Mouse (Mus musculus): ENCODE results near the gene Tmem102. TPM values are rescaled to one million over a fixed set of nuclear protein-coding genes. Genes with fewer than 3 reads are reported as not detected.

Gene Tmem102
- polyA plus RNA-seq, 1 experiment from 2014 or later, result 0.82 TPM

GRCm38 (mm10) chr11:69760160-69760900 is 45.1 kb downstream of the Tmem102 start:
- H3K4me3 ChIP-seq (replicated peaks; ENCODE audit: low read depth, low read length), result peak overlapping the region; percentile 54; the same call in 1 of the 2 replicates
- DNase-seq (peak; percentile 17), ATAC-seq (ENCODE audit: low FRiP score, low TSS enrichment) (no peak)
- H3K9me3 ChIP-seq (ENCODE audit: control insufficient read depth, low read length), result no peaks in the 10 kb centered on the region
- 74% methylated on average over 14 of the region's 14 CpGs for whole genome bisulfite sequencing
- H3K4me2 ChIP-seq (ENCODE audit: low read length), result peak overlapping the region; percentile 82
- no peaks in the 10 kb centered on the region for H3K36me3 ChIP-seq (ENCODE audit: control insufficient read depth, insufficient read depth, low read length)
- H3K27me3 ChIP-seq (ENCODE audit: control insufficient read depth, insufficient read depth, low read length), result no peaks in the 10 kb centered on the region
- peak overlapping the region; percentile 99 for H3K27ac ChIP-seq (replicated peaks; ENCODE audit: low read depth, low read length)
- peaks cover 35% of the 10 kb centered on the region for H3K4me1 ChIP-seq (ENCODE audit: control insufficient read depth, insufficient read depth, low read length)
- peak overlapping the region; percentile 68 for H3K9ac ChIP-seq (replicated peaks; ENCODE audit: low read length)

- ATAC-seq (ENCODE audit: low FRiP score, low TSS enrichment) (peak; percentile 87), DNase-seq (peak; percentile 95)
- Histone ChIP-seq H3K27me3 (ENCODE audit: control insufficient read depth, insufficient read depth, low read length) (no peaks in the 10 kb centered on the region), H3K9me3 (ENCODE audit: control insufficient read depth, low read length) (no peaks in the 10 kb centered on the region), H3K4me2 (ENCODE audit: low read length) (peak overlapping the region; percentile 82), H3K9ac (replicated peaks; ENCODE audit: low read length) (peak overlapping the region; percentile 68), H3K4me1 (ENCODE audit: control insufficient read depth, insufficient read depth, low read length) (peaks cover 41% of the 10 kb centered on the region), H3K4me3 (replicated peaks; ENCODE audit: low read depth, low read length) (peak overlapping the region; percentile 54), H3K36me3 (ENCODE audit: control insufficient read depth, insufficient read depth, low read length) (no peaks in the 10 kb centered on the region), H3K27ac (replicated peaks; ENCODE audit: low read depth, low read length) (peak overlapping the region; percentile 99)
- WGBS, result under 1% methylated on average over 37 of the region's 37 CpGs
Observed at GRCm38 (mm10) chr11:69758971-69759721, 46.3 kb downstream of the Tmem102 start.

- Histone ChIP-seq H3K9me3 (ENCODE audit: control insufficient read depth, low read length) (no peaks in the 10 kb centered on the region), H3K9ac (replicated peaks; ENCODE audit: low read length) (peak within 1 kb of the TSS; percentile 92), H3K36me3 (ENCODE audit: control insufficient read depth, insufficient read depth, low read length) (no peaks in the 10 kb centered on the region), H3K4me1 (ENCODE audit: control insufficient read depth, insufficient read depth, low read length) (peaks cover 41% of the 10 kb centered on the region), H3K4me2 (ENCODE audit: low read length) (peak within 1 kb of the TSS; percentile 82), H3K27ac (replicated peaks; ENCODE audit: low read depth, low read length) (peak within 1 kb of the TSS; percentile 99), H3K27me3 (ENCODE audit: control insufficient read depth, insufficient read depth, low read length) (no peaks in the 10 kb centered on the region), H3K4me3 (replicated peaks; ENCODE audit: low read depth, low read length) (peak within 1 kb of the TSS; percentile 54)
- DNase-seq (peak; percentile 99), ATAC-seq (ENCODE audit: low FRiP score, low TSS enrichment) (peak; percentile 97)
- WGBS, result 0% methylated on average over 35 of the region's 36 CpGs
Observed at GRCm38 (mm10) chr11:69758478-69758970, 46.9 kb downstream of the Tmem102 start, which contains the start of gene Polr2a. Gene Polr2a (minus strand): TSS chr11:69758637.

DNA sequence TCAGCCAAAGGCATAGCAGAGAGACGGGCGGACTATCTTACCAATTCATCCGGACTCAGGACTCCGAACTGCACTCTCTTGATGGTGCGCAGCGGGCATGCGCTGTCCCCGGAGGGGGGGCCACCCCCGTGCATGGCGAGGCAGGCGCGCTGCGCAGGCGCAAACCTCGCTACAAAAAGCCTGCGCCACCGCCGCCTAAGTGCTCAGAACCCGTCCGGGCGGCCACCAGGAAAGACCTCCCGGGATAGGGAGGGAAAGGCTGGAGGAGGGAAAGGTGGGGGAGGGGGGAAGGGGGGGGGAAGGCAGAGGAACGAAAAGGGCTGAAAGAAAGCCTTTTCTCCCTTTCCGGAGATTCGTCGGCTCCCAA is 47.4 kb downstream of the Tmem102 start:
- Histone ChIP-seq H3K4me1 (ENCODE audit: control insufficient read depth, insufficient read depth, low read length) (peaks cover 41% of the 10 kb centered on the region), H3K9ac (replicated peaks; ENCODE audit: low read length) (peak overlapping the region; percentile 92), H3K36me3 (ENCODE audit: control insufficient read depth, insufficient read depth, low read length) (no peaks in the 10 kb centered on the region), H3K4me2 (ENCODE audit: low read length) (peak overlapping the region; percentile 82), H3K27me3 (ENCODE audit: control insufficient read depth, insufficient read depth, low read length) (no peaks in the 10 kb centered on the region), H3K27ac (replicated peaks; ENCODE audit: low read depth, low read length) (peak overlapping the region; percentile 99), H3K4me3 (replicated peaks; ENCODE audit: low read depth, low read length) (peak overlapping the region; percentile 54), H3K9me3 (ENCODE audit: control insufficient read depth, low read length) (no peaks in the 10 kb centered on the region)
- ATAC-seq (ENCODE audit: low FRiP score, low TSS enrichment), result peak; percentile 86
- under 1% methylated on average over 24 of the region's 26 CpGs for WGBS
- peak; percentile 98 for DNase-seq

DNA sequence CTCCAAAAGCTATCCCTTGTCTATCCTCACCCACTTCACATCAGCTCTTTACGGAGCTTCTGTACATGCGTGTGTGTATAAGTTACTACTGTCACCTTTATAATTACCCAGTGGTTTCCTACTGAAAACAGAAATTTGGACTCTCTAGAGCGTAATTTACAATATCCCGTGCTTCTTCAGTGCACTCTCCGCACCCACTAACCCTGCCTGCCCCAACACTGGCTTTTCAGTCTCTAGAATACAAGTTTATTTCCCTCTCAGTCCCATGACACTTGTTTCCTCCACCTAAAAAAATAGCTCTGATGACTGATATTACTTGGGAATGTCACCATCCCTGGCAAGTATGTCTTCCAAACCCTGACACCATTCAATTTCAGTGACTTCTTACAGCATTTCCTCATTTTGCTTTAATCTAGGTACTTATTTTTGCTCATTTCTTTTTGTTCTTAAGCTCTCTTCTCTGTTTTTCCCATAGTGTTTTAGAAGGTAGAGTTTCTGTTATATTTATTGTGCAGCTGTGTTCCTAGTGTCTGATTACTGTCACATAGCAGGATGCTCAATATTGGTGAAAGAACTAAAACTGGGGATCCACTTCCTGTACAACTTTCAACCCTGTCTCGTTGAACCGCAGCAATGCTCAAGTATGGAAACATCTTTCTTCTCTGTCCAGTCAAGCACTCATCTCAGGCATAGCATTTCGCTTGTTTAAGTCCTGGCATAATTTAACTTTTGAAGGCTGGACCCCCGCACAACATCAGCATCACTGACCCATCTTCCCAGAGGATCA is 47.9 kb downstream of the Tmem102 start:
- H3K27me3 ChIP-seq (ENCODE audit: control insufficient read depth, insufficient read depth, low read length), result no peaks in the 10 kb centered on the region
- 46% methylated on average over 9 of the region's 9 CpGs for WGBS
- no peaks in the 10 kb centered on the region for H3K9me3 ChIP-seq (ENCODE audit: control insufficient read depth, low read length)
- DNase-seq (no peak), ATAC-seq (ENCODE audit: low FRiP score, low TSS enrichment) (no peak)
- no peaks in the 10 kb centered on the region for H3K36me3 ChIP-seq (ENCODE audit: control insufficient read depth, insufficient read depth, low read length)
- H3K27ac ChIP-seq (replicated peaks; ENCODE audit: low read depth, low read length), result peak overlapping the region; percentile 99
- peak overlapping the region; percentile 92 for H3K9ac ChIP-seq (replicated peaks; ENCODE audit: low read length)
- peak overlapping the region; percentile 54 for H3K4me3 ChIP-seq (replicated peaks; ENCODE audit: low read depth, low read length)
- H3K4me2 ChIP-seq (ENCODE audit: low read length), result peak overlapping the region; percentile 82
- H3K4me1 ChIP-seq (ENCODE audit: control insufficient read depth, insufficient read depth, low read length), result peaks cover 41% of the 10 kb centered on the region

GRCm38 (mm10) chr11:69754701-69755100 is 50.7 kb downstream of the Tmem102 start:
- peak overlapping the region; percentile 82 for H3K4me2 ChIP-seq (ENCODE audit: low read length)
- peak overlapping the region; percentile 4; the same call in 1 of the 2 replicates for H3K4me3 ChIP-seq (replicated peaks; ENCODE audit: low read depth, low read length)
- H3K36me3 ChIP-seq (ENCODE audit: control insufficient read depth, insufficient read depth, low read length), result no peaks in the 10 kb centered on the region
- H3K9ac ChIP-seq (replicated peaks; ENCODE audit: low read length), result no peak overlapping the region
- no peak overlapping the region for H3K27ac ChIP-seq (replicated peaks; ENCODE audit: low read depth, low read length)
- H3K4me1 ChIP-seq (ENCODE audit: control insufficient read depth, insufficient read depth, low read length), result peaks cover 30% of the 10 kb centered on the region
- DNase-seq (peak; percentile 86), ATAC-seq (ENCODE audit: low FRiP score, low TSS enrichment) (no peak)
- 60% methylated on average over 3 of the region's 3 CpGs for WGBS
- H3K9me3 ChIP-seq (ENCODE audit: control insufficient read depth, low read length), result no peaks in the 10 kb centered on the region
- H3K27me3 ChIP-seq (ENCODE audit: control insufficient read depth, insufficient read depth, low read length), result no peaks in the 10 kb centered on the region

- H3K27ac ChIP-seq (replicated peaks; ENCODE audit: low read depth, low read length), result no peak overlapping the region
- H3K4me3 ChIP-seq (replicated peaks; ENCODE audit: low read depth, low read length), result peak overlapping the region; percentile 4; the same call in 1 of the 2 replicates
- H3K27me3 ChIP-seq (ENCODE audit: control insufficient read depth, insufficient read depth, low read length), result no peaks in the 10 kb centered on the region
- H3K9ac ChIP-seq (replicated peaks; ENCODE audit: low read length), result no peak overlapping the region
- no peaks in the 10 kb centered on the region for H3K36me3 ChIP-seq (ENCODE audit: control insufficient read depth, insufficient read depth, low read length)
- no peaks in the 10 kb centered on the region for H3K9me3 ChIP-seq (ENCODE audit: control insufficient read depth, low read length)
- DNase-seq (no peak), ATAC-seq (ENCODE audit: low FRiP score, low TSS enrichment) (no peak)
- peaks cover 29% of the 10 kb centered on the region for H3K4me1 ChIP-seq (ENCODE audit: control insufficient read depth, insufficient read depth, low read length)
- WGBS, result 87% methylated on average over 5 of the region's 5 CpGs
- H3K4me2 ChIP-seq (ENCODE audit: low read length), result peak overlapping the region; percentile 82
Observed at GRCm38 (mm10) chr11:69754233-69754632, 51.2 kb downstream of the Tmem102 start.
